15 mouse cellular contexts compared by ENCODE assay signal in the genomic region with DNA sequence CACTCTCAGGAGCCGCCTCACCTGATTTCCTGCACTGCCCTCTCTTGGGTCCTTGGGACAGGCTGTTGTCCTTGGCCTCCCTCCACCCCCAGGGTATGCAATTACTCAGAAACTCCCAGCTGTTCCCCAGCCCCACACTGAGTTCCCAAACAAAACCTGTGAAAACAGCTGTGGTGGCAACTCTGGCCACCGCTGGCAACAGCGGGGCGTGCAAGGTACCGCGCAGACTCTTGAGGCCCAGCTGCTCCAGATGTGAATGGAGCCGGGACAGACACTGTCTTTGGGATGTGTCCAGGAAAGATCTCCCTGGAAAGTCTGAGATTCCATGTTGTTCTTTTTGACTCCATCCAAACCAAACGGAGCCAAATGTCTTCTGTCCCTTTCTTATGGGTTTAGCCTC.
DNase-seq lines count a peak whose midpoint lies in the region; ATAC-seq and TF ChIP-seq lines count a peak whose summit lies in the region.
"Had no signal": no experiment of that assay in that cellular context is flagged by ENCODE, and none has a peak within 500 bp of the region (broad histone marks: within the 10 kb centered on the region; RNA-seq: fewer than 3 reads in every experiment).

No protein-coding gene starts in this region.

- 0 out of 2 replicates have a peak, but pooled peaks have one; percentile 32 for ATAC-seq in kidney, embryonic 14.5 days (ENCODE audit: low FRiP score, low TSS enrichment)
- ATAC-seq in embryonic facial prominence, embryonic 15.5 days (ENCODE audit: insufficient number of reproducible peaks, low FRiP score, low TSS enrichment, low read depth) = no peak; the same call in 1 of the 2 replicates
- no peak for ATAC-seq in liver, postnatal 0 days
- ATAC-seq: inflammation-experienced regulatory T-cells, adult 6 months; midbrain, embryonic 13.5 days had no signal

- no peak for TF ChIP-seq EP300 in liver, postnatal 0 days (IDR thresholded peaks at IDR 0.05; ENCODE audit: low read depth)

- no peak overlapping the region for H3K4me2 ChIP-seq in kidney, embryonic 14.5 days (replicated peaks; ENCODE audit: low read depth, low read length)
- no peak overlapping the region for H3K4me2 ChIP-seq in embryonic facial prominence, embryonic 15.5 days (replicated peaks)
- no peak overlapping the region for H3K4me2 ChIP-seq in liver, postnatal 0 days (ENCODE audit: low read depth, low read length)
- H3K4me2 ChIP-seq: forebrain, embryonic 12.5 days; midbrain, embryonic 13.5 days had no signal

- no peak overlapping the region for H3K9ac ChIP-seq in kidney, embryonic 14.5 days (ENCODE audit: low read depth, low read length)
- H3K9ac ChIP-seq in embryonic facial prominence, embryonic 15.5 days = no peak overlapping the region
- H3K9ac ChIP-seq in liver, postnatal 0 days (replicated peaks) = no peak overlapping the region
- H3K9ac ChIP-seq: forebrain, embryonic 12.5 days; midbrain, embryonic 13.5 days had no signal

- DNase-seq in gastrocnemius, adult 18-20 months (ENCODE audit: low spot score) = peak; percentile 19
- DNase-seq in gastrocnemius, adult 8-10 months (ENCODE audit: low spot score in 2 of 2) = no peak
- DNase-seq in kidney, adult 18-20 months = no peak
- DNase-seq in skeletal muscle tissue, adult 2 months (ENCODE audit: low read depth, low spot score) = peak; percentile 52
- no peak for DNase-seq in thymus, adult 2 months
- DNase-seq in liver, postnatal 0 days = no peak
- DNase-seq: cerebellum, adult 11-12 months; liver; lung, adult 2 months had no signal

- no peaks in the 10 kb centered on the region for H3K9me3 ChIP-seq in kidney, embryonic 14.5 days (ENCODE audit: control insufficient read depth, low read length)
- no peaks in the 10 kb centered on the region for H3K9me3 ChIP-seq in embryonic facial prominence, embryonic 15.5 days (replicated peaks)
- H3K9me3 ChIP-seq in liver, postnatal 0 days (ENCODE audit: low read length) = no peaks in the 10 kb centered on the region
- H3K9me3 ChIP-seq: forebrain, embryonic 12.5 days; midbrain, embryonic 13.5 days had no signal

- TF ChIP-seq POLR2A in thymus, adult 2 months (IDR thresholded peaks at IDR 0.05; ENCODE audit: control insufficient read depth, extremely low read depth, insufficient read depth, low read length, poor library complexity) = no peak

- no peaks in the 10 kb centered on the region for H3K36me3 ChIP-seq in kidney, embryonic 14.5 days (ENCODE audit: control insufficient read depth, insufficient read depth, low read length)
- H3K36me3 ChIP-seq in embryonic facial prominence, embryonic 15.5 days = no peaks in the 10 kb centered on the region
- no peaks in the 10 kb centered on the region for H3K36me3 ChIP-seq in thymus, adult 2 months (ENCODE audit: control insufficient read depth, insufficient read depth, low read length)
- no peaks in the 10 kb centered on the region for H3K36me3 ChIP-seq in liver, postnatal 0 days (replicated peaks; ENCODE audit: insufficient read depth, low read length)
- H3K36me3 ChIP-seq: forebrain, embryonic 12.5 days; midbrain, embryonic 13.5 days had no signal

- no peaks in the 10 kb centered on the region for H3K4me1 ChIP-seq in kidney, embryonic 14.5 days (ENCODE audit: control insufficient read depth, insufficient read depth, low read length)
- no peaks in the 10 kb centered on the region; the same call in 1 of the 2 replicates for H3K4me1 ChIP-seq in embryonic facial prominence, embryonic 15.5 days
- H3K4me1 ChIP-seq in thymus, adult 2 months (replicated peaks; ENCODE audit: control insufficient read depth, insufficient read depth, low read length) = no peaks in the 10 kb centered on the region
- no peaks in the 10 kb centered on the region for H3K4me1 ChIP-seq in liver, postnatal 0 days (ENCODE audit: insufficient read depth)
- H3K4me1 ChIP-seq: forebrain, embryonic 12.5 days; midbrain, embryonic 13.5 days had no signal

- WGBS in kidney, embryonic 14.5 days = 51% methylated on average over 8 of the region's 8 CpGs
- 40% methylated on average over 8 of the region's 8 CpGs for WGBS in embryonic facial prominence, embryonic 15.5 days
- 66% methylated on average over 8 of the region's 8 CpGs for WGBS in thymus, adult 2 months
- WGBS in liver, postnatal 0 days (ENCODE audit: insufficient replicate concordance) = 43% methylated on average over 8 of the region's 8 CpGs

- H3K4me3 ChIP-seq in kidney, embryonic 14.5 days (ENCODE audit: low read length) = no peak overlapping the region
- no peak overlapping the region for H3K4me3 ChIP-seq in embryonic facial prominence, embryonic 15.5 days (replicated peaks)
- no peak overlapping the region for H3K4me3 ChIP-seq in thymus, adult 2 months (ENCODE audit: control insufficient read depth, insufficient read depth, low read length)
- H3K4me3 ChIP-seq in liver, postnatal 0 days (ENCODE audit: low read depth, low read length) = no peak overlapping the region
- H3K4me3 ChIP-seq: forebrain, embryonic 12.5 days; midbrain, embryonic 13.5 days had no signal

- H3K27me3 ChIP-seq in kidney, embryonic 14.5 days (ENCODE audit: control insufficient read depth, insufficient read depth, low read length) = no peaks in the 10 kb centered on the region
- H3K27me3 ChIP-seq in embryonic facial prominence, embryonic 15.5 days = no peaks in the 10 kb centered on the region
- H3K27me3 ChIP-seq in thymus, adult 2 months (ENCODE audit: control insufficient read depth, insufficient read depth, low read length) = no peaks in the 10 kb centered on the region
- no peaks in the 10 kb centered on the region for H3K27me3 ChIP-seq in liver, postnatal 0 days (ENCODE audit: insufficient read depth, low read length)
- H3K27me3 ChIP-seq: forebrain, embryonic 12.5 days; midbrain, embryonic 13.5 days had no signal

- no peak overlapping the region for H3K27ac ChIP-seq in kidney, embryonic 14.5 days (ENCODE audit: low read depth, low read length)
- H3K27ac ChIP-seq in embryonic facial prominence, embryonic 15.5 days (replicated peaks) = 0 out of 2 replicates have a peak overlapping the region, but pooled peaks have one; percentile 34
- no peak overlapping the region for H3K27ac ChIP-seq in thymus, adult 2 months (ENCODE audit: control insufficient read depth, insufficient read depth, low read length)
- no peak overlapping the region for H3K27ac ChIP-seq in liver, postnatal 0 days (ENCODE audit: low read depth)
- H3K27ac ChIP-seq: forebrain, embryonic 12.5 days; macrophage; midbrain, embryonic 13.5 days had no signal

- no peak for TF ChIP-seq CTCF in thymus, adult 2 months (IDR thresholded peaks at IDR 0.05; ENCODE audit: borderline replicate concordance, control insufficient read depth, extremely low read depth, insufficient read depth, low read length, poor library complexity)
- TF ChIP-seq CTCF in liver, postnatal 0 days (IDR thresholded peaks at IDR 0.05; ENCODE audit: low read depth) = no peak

Comparison
In these comparisons a context has a peak if more than half of its experiments do, and no peak if none do; other contexts are left out.
1. DNase-seq: peak in gastrocnemius, adult 18-20 months (single experiment) and skeletal muscle tissue, adult 2 months (single experiment); none in gastrocnemius, adult 8-10 months (0 of 2), kidney, adult 18-20 months (single experiment), thymus, adult 2 months (single experiment) and liver, postnatal 0 days (single experiment).